Mouse (Mus musculus): ENCODE data around the gene Ubac2. TPM values are rescaled to one million over a fixed set of nuclear protein-coding genes. Genes with fewer than 3 reads are reported as not detected.

The Ubac2 gene
- polyA plus RNA-seq, 1 experiment from 2014 or later: 47.2 TPM

DNA sequence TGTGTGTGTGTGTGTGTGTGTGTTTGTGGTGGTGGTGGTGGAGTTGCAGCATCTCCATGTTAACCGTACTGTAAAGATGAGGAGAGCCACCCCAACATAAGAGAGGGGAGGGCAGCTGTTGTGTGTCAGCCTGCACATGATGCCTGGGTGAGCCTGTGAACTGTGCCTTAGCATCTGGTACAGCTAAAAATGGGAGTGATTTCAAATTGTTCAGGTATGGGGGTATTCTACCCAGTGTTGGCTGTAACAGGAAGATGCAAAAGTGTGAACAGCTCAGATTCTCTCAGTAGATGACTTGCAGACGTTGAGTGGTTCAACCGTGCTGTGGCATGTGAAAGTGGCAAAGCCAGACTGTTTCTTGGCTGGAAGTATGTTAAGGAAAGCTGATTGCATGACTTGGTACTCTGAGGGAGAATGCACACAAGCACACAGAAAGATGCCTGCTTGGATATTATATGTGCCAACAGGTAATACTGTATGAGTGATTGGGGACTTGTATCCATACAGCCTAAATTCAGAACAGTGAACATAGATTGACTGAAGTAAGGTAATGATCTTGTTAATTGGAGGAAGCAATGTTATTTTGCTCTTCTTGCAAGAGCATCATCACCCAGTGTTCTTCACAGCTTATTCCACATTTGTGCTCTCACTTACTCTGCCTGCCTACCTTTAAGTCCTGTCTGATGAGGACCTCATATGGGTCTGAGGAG is 79.8 kb downstream of the Ubac2 start:
- Histone ChIP-seq H3K4me1 (no peaks in the 10 kb centered on the region), H3K27ac (no peak overlapping the region), H3K4me2 (no peak overlapping the region), H3K36me3 (replicated peaks) (no peaks in the 10 kb centered on the region), H3K4me3 (no peak overlapping the region), H3K9ac (no peak overlapping the region), H3K9me3 (no peaks in the 10 kb centered on the region), H3K27me3 (replicated peaks) (no peaks in the 10 kb centered on the region)
- 96% methylated on average over 3 of the region's 3 CpGs for WGBS
- ATAC-seq (replicated peaks): no peak

DNA sequence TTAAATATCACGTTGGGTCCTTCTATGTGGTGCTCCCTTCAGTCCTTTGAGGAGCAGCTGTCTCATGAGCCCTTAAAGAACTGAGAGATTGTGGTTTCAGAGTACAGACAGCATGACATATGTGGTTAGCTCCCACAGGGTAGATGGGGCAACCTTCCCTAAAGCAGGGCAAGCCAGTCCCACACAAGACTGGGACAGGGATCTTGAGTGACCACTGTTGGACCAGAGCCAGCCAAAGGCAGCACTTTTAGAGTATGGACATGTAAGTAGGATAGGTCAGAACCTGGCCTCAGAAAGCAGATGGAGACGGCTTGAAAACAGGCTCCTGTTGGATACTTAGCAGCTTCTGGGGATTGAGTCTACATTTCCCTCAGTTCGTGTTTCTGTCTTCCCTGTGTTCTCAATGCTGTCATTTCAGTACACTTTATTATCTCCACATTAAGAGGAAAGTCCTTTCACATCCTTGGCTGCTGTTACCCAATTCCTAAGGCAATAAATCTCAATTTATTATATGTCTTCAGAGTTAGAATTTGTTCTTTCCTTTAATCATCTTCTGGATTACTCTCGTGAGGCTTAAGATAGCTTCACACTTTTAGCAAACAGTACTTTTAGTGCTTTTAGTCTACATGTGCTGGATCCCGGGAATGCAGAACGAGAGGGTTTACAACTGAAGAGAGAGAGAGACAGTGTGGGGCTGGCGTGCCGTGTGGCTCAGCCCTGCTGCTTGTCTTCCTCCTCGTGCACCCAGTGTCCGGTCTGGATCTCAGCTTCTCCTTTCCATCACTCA is 80.5 kb downstream of the Ubac2 start:
- H3K9ac ChIP-seq: no peak overlapping the region

GRCm38 (mm10) chr14:121959538-121959980 is 81.1 kb downstream of the Ubac2 start:
- Histone ChIP-seq H3K27ac (no peak overlapping the region), H3K9me3 (no peaks in the 10 kb centered on the region), H3K9ac (no peak overlapping the region), H3K4me3 (no peak overlapping the region), H3K27me3 (replicated peaks) (no peaks in the 10 kb centered on the region), H3K4me1 (peaks cover 5% of the 10 kb centered on the region; the same call in 1 of the 2 replicates), H3K36me3 (replicated peaks) (no peaks in the 10 kb centered on the region), H3K4me2 (no peak overlapping the region)
- no peak for ATAC-seq (replicated peaks)
- WGBS: 90% methylated on average over 3 of the region's 3 CpGs

More for the DNA sequence above, 80.5 kb downstream of the Ubac2 start:
- ATAC-seq (replicated peaks): no peak
- whole genome bisulfite sequencing: 90% methylated on average over 10 of the region's 10 CpGs
- no peaks in the 10 kb centered on the region for H3K27me3 ChIP-seq (replicated peaks)
- H3K36me3 ChIP-seq (replicated peaks): no peaks in the 10 kb centered on the region
- no peak overlapping the region for H3K27ac ChIP-seq
- H3K9me3 ChIP-seq: no peaks in the 10 kb centered on the region
- H3K4me1 ChIP-seq: peaks cover 5% of the 10 kb centered on the region; the same call in 1 of the 2 replicates
- H3K4me3 ChIP-seq: no peak overlapping the region
- H3K4me2 ChIP-seq: no peak overlapping the region

DNA sequence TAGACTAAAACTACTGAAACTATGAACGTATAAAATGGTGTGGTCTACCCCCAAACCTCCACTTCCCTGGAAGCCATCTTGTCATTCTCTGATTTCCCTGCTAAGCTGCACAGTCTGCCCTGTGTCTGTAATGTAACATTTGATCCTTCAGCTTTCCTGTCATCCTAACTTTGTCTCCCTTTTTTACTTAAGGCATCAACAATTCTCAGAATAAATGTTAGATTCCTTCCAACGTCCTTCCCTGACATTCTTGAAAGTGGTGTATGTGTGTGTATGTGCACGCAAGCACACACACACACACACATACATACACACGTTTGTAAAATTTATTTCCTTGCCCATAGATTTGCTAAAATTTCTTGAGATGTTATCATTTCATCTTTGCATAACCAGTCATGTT is 81.6 kb downstream of the Ubac2 start:
- Histone ChIP-seq H3K27me3 (replicated peaks) (no peaks in the 10 kb centered on the region), H3K9ac (no peak overlapping the region), H3K4me3 (no peak overlapping the region), H3K27ac (no peak overlapping the region), H3K9me3 (no peaks in the 10 kb centered on the region), H3K4me2 (no peak overlapping the region), H3K4me1 (peaks cover 5% of the 10 kb centered on the region; the same call in 1 of the 2 replicates), H3K36me3 (replicated peaks) (no peaks in the 10 kb centered on the region)
- no peak for ATAC-seq (replicated peaks)
- 90% methylated on average over 4 of the region's 4 CpGs for WGBS

- Histone ChIP-seq H3K9me3 (no peaks in the 10 kb centered on the region), H3K4me3 (no peak overlapping the region), H3K27me3 (replicated peaks) (no peaks in the 10 kb centered on the region), H3K4me1 (peaks cover 5% of the 10 kb centered on the region; the same call in 1 of the 2 replicates), H3K36me3 (replicated peaks) (no peaks in the 10 kb centered on the region), H3K4me2 (no peak overlapping the region), H3K9ac (no peak overlapping the region), H3K27ac (no peak overlapping the region)
- 83% methylated on average over 2 of the region's 2 CpGs for WGBS
- ATAC-seq (replicated peaks): no peak
Observed at GRCm38 (mm10) chr14:121960531-121960930, 82.1 kb downstream of the Ubac2 start.

DNA sequence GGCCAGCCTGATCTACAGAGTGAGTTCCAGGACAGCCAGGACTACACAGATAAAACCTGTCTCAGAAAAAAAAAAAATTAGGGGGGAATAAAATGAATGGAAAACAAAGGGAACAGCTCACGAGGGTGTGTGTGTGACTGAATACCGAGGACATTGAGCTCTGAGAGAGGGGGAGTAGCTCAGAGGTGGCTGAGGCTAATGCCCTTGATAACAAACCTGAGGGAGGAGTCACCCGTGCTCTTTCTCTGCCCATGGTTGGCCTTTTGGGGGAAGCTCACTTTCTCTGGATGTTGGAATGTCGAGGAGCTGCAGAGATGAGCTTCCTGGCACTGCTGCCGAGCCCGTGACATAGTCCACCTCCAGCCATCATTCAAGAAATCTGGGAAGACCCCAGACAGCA is 82.6 kb downstream of the Ubac2 start:
- no peaks in the 10 kb centered on the region for H3K36me3 ChIP-seq (replicated peaks)
- peaks cover 5% of the 10 kb centered on the region; the same call in 1 of the 2 replicates for H3K4me1 ChIP-seq
- H3K27ac ChIP-seq: no peak overlapping the region
- H3K9ac ChIP-seq: no peak overlapping the region
- H3K9me3 ChIP-seq: no peaks in the 10 kb centered on the region
- H3K4me3 ChIP-seq: no peak overlapping the region
- H3K4me2 ChIP-seq: no peak overlapping the region
- 76% methylated on average over 6 of the region's 6 CpGs for WGBS
- ATAC-seq (replicated peaks): no peak
- H3K27me3 ChIP-seq (replicated peaks): no peaks in the 10 kb centered on the region

DNA sequence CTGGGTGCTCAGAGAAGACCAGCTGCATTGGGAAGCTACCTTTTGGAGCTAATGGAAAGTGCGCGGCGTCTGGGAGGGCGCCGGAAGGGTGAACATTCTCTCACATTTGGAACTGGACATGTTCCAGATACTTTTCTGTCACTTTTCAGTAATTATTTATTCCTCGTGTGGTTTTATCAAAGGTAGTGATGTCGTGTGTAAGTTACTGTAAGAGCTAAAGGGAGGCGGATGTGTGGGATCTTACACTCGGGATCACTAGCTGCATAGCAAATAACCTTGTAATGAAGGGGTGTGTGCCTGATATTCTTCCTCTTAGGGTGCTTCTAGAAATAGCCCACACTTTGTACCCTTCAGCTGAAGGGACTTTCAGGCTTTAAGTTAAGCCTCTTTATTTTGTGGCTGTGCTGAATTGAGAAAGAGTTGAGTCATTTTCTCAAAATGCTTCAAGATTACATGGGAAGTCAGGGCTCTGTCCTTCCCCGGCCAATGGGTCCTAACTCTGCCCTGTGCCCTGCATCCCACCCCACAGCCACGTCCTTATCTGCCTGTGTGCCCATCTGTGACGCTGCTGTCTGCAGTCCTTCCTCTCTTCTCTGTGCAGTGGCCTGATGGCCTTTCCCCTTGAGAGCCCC is 83.2 kb downstream of the Ubac2 start:
- WGBS: 83% methylated on average over 12 of the region's 12 CpGs
- H3K27ac ChIP-seq: no peak overlapping the region
- H3K36me3 ChIP-seq (replicated peaks): no peaks in the 10 kb centered on the region
- H3K27me3 ChIP-seq (replicated peaks): no peaks in the 10 kb centered on the region
- H3K9ac ChIP-seq: no peak overlapping the region
- no peak overlapping the region for H3K4me2 ChIP-seq
- peaks cover 5% of the 10 kb centered on the region; the same call in 1 of the 2 replicates for H3K4me1 ChIP-seq
- no peak overlapping the region for H3K4me3 ChIP-seq
- ATAC-seq (replicated peaks): no peak
- no peaks in the 10 kb centered on the region for H3K9me3 ChIP-seq

- Histone ChIP-seq H3K9ac (no peak overlapping the region), H3K4me2 (no peak overlapping the region), H3K36me3 (replicated peaks) (no peaks in the 10 kb centered on the region), H3K4me1 (peaks cover 5% of the 10 kb centered on the region; the same call in 1 of the 2 replicates), H3K27ac (no peak overlapping the region), H3K9me3 (no peaks in the 10 kb centered on the region), H3K4me3 (no peak overlapping the region), H3K27me3 (replicated peaks) (no peaks in the 10 kb centered on the region)
- WGBS: 77% methylated on average over 14 of the region's 14 CpGs
- ATAC-seq (replicated peaks): no peak
Observed at GRCm38 (mm10) chr14:121962128-121962890, 83.9 kb downstream of the Ubac2 start.

- no peaks in the 10 kb centered on the region for H3K9me3 ChIP-seq
- peaks cover 5% of the 10 kb centered on the region; the same call in 1 of the 2 replicates for H3K4me1 ChIP-seq
- no peak for ATAC-seq (replicated peaks)
- H3K4me2 ChIP-seq: no peak overlapping the region
- H3K27me3 ChIP-seq (replicated peaks): no peaks in the 10 kb centered on the region
- H3K36me3 ChIP-seq (replicated peaks): no peaks in the 10 kb centered on the region
- H3K9ac ChIP-seq: no peak overlapping the region
- WGBS: 79% methylated on average over 9 of the region's 9 CpGs
- H3K4me3 ChIP-seq: no peak overlapping the region
- H3K27ac ChIP-seq: no peak overlapping the region
Observed at GRCm38 (mm10) chr14:121963251-121963941, 85.0 kb downstream of the Ubac2 start.

DNA sequence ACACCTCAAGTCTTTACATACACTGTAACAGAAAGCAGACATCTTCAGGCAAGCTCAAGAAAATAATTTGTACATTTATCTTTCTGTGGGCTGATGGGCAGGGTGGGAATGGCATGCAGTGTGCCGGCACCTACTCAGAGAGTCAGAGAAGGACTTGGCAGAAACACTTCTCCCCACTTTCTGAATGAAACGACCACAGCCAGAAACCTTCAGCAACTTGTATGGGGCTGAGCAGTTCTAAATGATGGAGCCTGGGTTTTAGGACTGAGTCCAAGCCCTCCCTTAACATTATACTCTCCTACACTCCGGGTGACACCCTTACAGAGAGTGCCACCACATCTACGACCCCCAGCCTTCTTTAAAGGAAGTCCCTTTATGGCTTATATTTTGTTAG is 85.5 kb downstream of the Ubac2 start:
- no peaks in the 10 kb centered on the region for H3K27me3 ChIP-seq (replicated peaks)
- H3K9me3 ChIP-seq: no peaks in the 10 kb centered on the region
- 71% methylated on average over 4 of the region's 4 CpGs for WGBS
- H3K4me2 ChIP-seq: no peak overlapping the region
- H3K27ac ChIP-seq: no peak overlapping the region
- no peak overlapping the region for H3K9ac ChIP-seq
- ATAC-seq (replicated peaks): no peak
- no peaks in the 10 kb centered on the region for H3K36me3 ChIP-seq (replicated peaks)
- no peak overlapping the region for H3K4me3 ChIP-seq
- H3K4me1 ChIP-seq: peaks cover 5% of the 10 kb centered on the region; the same call in 1 of the 2 replicates

DNA sequence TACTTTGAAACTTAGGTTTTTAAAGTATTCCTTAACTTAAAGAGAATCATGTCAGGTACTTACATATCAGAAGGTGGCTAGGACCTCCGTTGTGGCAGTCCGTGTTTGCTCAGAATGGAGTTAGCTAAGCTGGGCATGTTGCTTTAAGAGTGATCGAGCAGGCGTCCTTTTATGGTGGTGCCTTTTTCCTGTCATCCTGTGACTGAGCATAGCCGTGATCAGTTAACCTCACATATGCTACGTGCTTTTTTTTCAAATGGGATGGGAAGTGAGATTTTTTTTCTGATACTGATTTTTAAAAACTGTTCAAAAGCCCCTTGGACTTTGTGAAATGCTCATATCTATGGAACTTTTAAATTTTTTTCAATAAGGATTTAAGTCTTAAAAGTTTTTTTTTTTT is 86.6 kb downstream of the Ubac2 start, which contains the start of gene Gpr183:
Gene Gpr183, minus strand, starts transcription at position 206 of the 400 bp plus-strand sequence.
- H3K4me2 ChIP-seq: no peak within 1 kb of the TSS
- H3K4me3 ChIP-seq: no peak within 1 kb of the TSS
- H3K9me3 ChIP-seq: no peaks in the 10 kb centered on the region
- ATAC-seq (replicated peaks): no peak
- 62% methylated on average over 6 of the region's 6 CpGs for WGBS
- H3K4me1 ChIP-seq: peaks cover 5% of the 10 kb centered on the region; the same call in 1 of the 2 replicates
- H3K27me3 ChIP-seq (replicated peaks): no peaks in the 10 kb centered on the region
- no peak within 1 kb of the TSS for H3K9ac ChIP-seq
- H3K27ac ChIP-seq: no peak within 1 kb of the TSS
- H3K36me3 ChIP-seq (replicated peaks): no peaks in the 10 kb centered on the region

Measured in midbrain, embryonic 15.5 days (tissue).